Mouse (Mus musculus): ENCODE data around the gene Arid3b. TPM values are rescaled to one million over a fixed set of nuclear protein-coding genes. Genes with fewer than 3 reads are reported as not detected.

The Arid3b gene
- polyA plus RNA-seq, 1 experiment from 2014 or later, result 5.5 TPM

GRCm38 (mm10) chr9:57823397-57823796 lies 13.2 kb downstream of the Arid3b start:
- Histone ChIP-seq H3K4me2 (replicated peaks) (no peak overlapping the region), H3K9me3 (replicated peaks) (no peaks in the 10 kb centered on the region), H3K27ac (replicated peaks) (no peak overlapping the region), H3K4me1 (no peaks in the 10 kb centered on the region), H3K4me3 (replicated peaks) (no peak overlapping the region), H3K36me3 (no peaks in the 10 kb centered on the region), H3K27me3 (no peaks in the 10 kb centered on the region), H3K9ac (no peak overlapping the region)
- WGBS, result 69% methylated on average over 1 of the region's 1 CpGs
- no peak for ATAC-seq (ENCODE audit: insufficient number of reproducible peaks, low FRiP score, low TSS enrichment, low read depth)

- H3K36me3 ChIP-seq, result no peaks in the 10 kb centered on the region
- no peak overlapping the region for H3K4me3 ChIP-seq (replicated peaks)
- no peaks in the 10 kb centered on the region for H3K9me3 ChIP-seq (replicated peaks)
- H3K27me3 ChIP-seq, result no peaks in the 10 kb centered on the region
- H3K9ac ChIP-seq, result no peak overlapping the region
- peaks cover 4% of the 10 kb centered on the region; the same call in 1 of the 2 replicates for H3K4me1 ChIP-seq
- H3K4me2 ChIP-seq (replicated peaks), result no peak overlapping the region
- WGBS, result 76% methylated on average over 13 of the region's 13 CpGs
- no peak overlapping the region for H3K27ac ChIP-seq (replicated peaks)
- ATAC-seq (ENCODE audit: insufficient number of reproducible peaks, low FRiP score, low TSS enrichment, low read depth), result no peak
These were observed 13.8 kb downstream of the Arid3b start for GRCm38 (mm10) chr9:57822812-57823211.

GRCm38 (mm10) chr9:57820186-57821080 lies 16.2 kb downstream of the Arid3b start:
- H3K9ac ChIP-seq, result no peak overlapping the region
- H3K27ac ChIP-seq (replicated peaks), result no peak overlapping the region
- no peak overlapping the region for H3K4me3 ChIP-seq (replicated peaks)
- no peak overlapping the region for H3K4me2 ChIP-seq (replicated peaks)
- H3K9me3 ChIP-seq (replicated peaks), result no peaks in the 10 kb centered on the region
- 46% methylated on average over 16 of the region's 16 CpGs for WGBS
- H3K36me3 ChIP-seq, result no peaks in the 10 kb centered on the region
- H3K4me1 ChIP-seq, result peaks cover 27% of the 10 kb centered on the region
- H3K27me3 ChIP-seq, result no peaks in the 10 kb centered on the region
- ATAC-seq (ENCODE audit: insufficient number of reproducible peaks, low FRiP score, low TSS enrichment, low read depth), result no peak

- 0 out of 2 replicates have a peak, but pooled peaks have one; percentile 29 for ATAC-seq (ENCODE audit: insufficient number of reproducible peaks, low FRiP score, low TSS enrichment, low read depth)
- no peaks in the 10 kb centered on the region for H3K36me3 ChIP-seq
- H3K4me1 ChIP-seq, result peaks cover 45% of the 10 kb centered on the region
- H3K27ac ChIP-seq (replicated peaks), result no peak overlapping the region
- H3K9ac ChIP-seq, result no peak overlapping the region
- H3K9me3 ChIP-seq (replicated peaks), result no peaks in the 10 kb centered on the region
- WGBS, result 10% methylated on average over 6 of the region's 6 CpGs
- 0 out of 2 replicates have a peak overlapping the region, but pooled peaks have one; percentile 4 for H3K4me2 ChIP-seq (replicated peaks)
- no peaks in the 10 kb centered on the region for H3K27me3 ChIP-seq
- H3K4me3 ChIP-seq (replicated peaks), result no peak overlapping the region
These were observed 19.3 kb downstream of the Arid3b start for GRCm38 (mm10) chr9:57817220-57817667.

GRCm38 (mm10) chr9:57814866-57815265 lies 21.7 kb downstream of the Arid3b start:
- no peak for ATAC-seq (ENCODE audit: insufficient number of reproducible peaks, low FRiP score, low TSS enrichment, low read depth)
- no peaks in the 10 kb centered on the region for H3K9me3 ChIP-seq (replicated peaks)

GRCm38 (mm10) chr9:57814014-57814413 lies 22.6 kb downstream of the Arid3b start:
- H3K27me3 ChIP-seq, result no peaks in the 10 kb centered on the region
- H3K27ac ChIP-seq (replicated peaks), result no peak overlapping the region
- H3K9me3 ChIP-seq (replicated peaks), result no peaks in the 10 kb centered on the region
- no peak overlapping the region for H3K4me3 ChIP-seq (replicated peaks)
- H3K36me3 ChIP-seq, result 0 out of 2 replicates have a peak, but pooled peaks cover 5% of the 10 kb centered on the region
- 30% methylated on average over 1 of the region's 1 CpGs for WGBS
- no peak overlapping the region for H3K9ac ChIP-seq
- no peak overlapping the region for H3K4me2 ChIP-seq (replicated peaks)
- ATAC-seq (ENCODE audit: insufficient number of reproducible peaks, low FRiP score, low TSS enrichment, low read depth), result no peak
- H3K4me1 ChIP-seq, result peaks cover 47% of the 10 kb centered on the region

More at GRCm38 (mm10) chr9:57814866-57815265, 21.7 kb downstream of the Arid3b start:
- Histone ChIP-seq H3K4me2 (replicated peaks) (no peak overlapping the region), H3K27me3 (no peaks in the 10 kb centered on the region), H3K4me3 (replicated peaks) (no peak overlapping the region), H3K36me3 (0 out of 2 replicates have a peak, but pooled peaks cover 5% of the 10 kb centered on the region), H3K9ac (no peak overlapping the region), H3K4me1 (peaks cover 47% of the 10 kb centered on the region), H3K27ac (replicated peaks) (no peak overlapping the region)
- WGBS, result 22% methylated on average over 3 of the region's 3 CpGs

- Histone ChIP-seq H3K36me3 (0 out of 2 replicates have a peak, but pooled peaks cover 5% of the 10 kb centered on the region), H3K4me3 (replicated peaks) (no peak overlapping the region), H3K27ac (replicated peaks) (no peak overlapping the region), H3K9ac (no peak overlapping the region), H3K4me1 (peaks cover 35% of the 10 kb centered on the region), H3K9me3 (replicated peaks) (no peaks in the 10 kb centered on the region), H3K27me3 (no peaks in the 10 kb centered on the region), H3K4me2 (replicated peaks) (no peak overlapping the region)
- 41% methylated on average over 8 of the region's 8 CpGs for WGBS
- no peak for ATAC-seq (ENCODE audit: insufficient number of reproducible peaks, low FRiP score, low TSS enrichment, low read depth)
These were observed 24.5 kb downstream of the Arid3b start for GRCm38 (mm10) chr9:57811793-57812733.

- H3K27ac ChIP-seq (replicated peaks), result no peak overlapping the region
- no peaks in the 10 kb centered on the region for H3K27me3 ChIP-seq
- H3K4me2 ChIP-seq (replicated peaks), result no peak overlapping the region
- ATAC-seq (ENCODE audit: insufficient number of reproducible peaks, low FRiP score, low TSS enrichment, low read depth), result no peak
- H3K4me3 ChIP-seq (replicated peaks), result no peak overlapping the region
- H3K9ac ChIP-seq, result no peak overlapping the region
- peaks cover 22% of the 10 kb centered on the region for H3K4me1 ChIP-seq
- H3K9me3 ChIP-seq (replicated peaks), result no peaks in the 10 kb centered on the region
- WGBS, result 78% methylated on average over 3 of the region's 3 CpGs
- 0 out of 2 replicates have a peak, but pooled peaks cover 5% of the 10 kb centered on the region for H3K36me3 ChIP-seq
These were observed 25.9 kb downstream of the Arid3b start for GRCm38 (mm10) chr9:57810691-57811090.

- H3K9me3 ChIP-seq (replicated peaks), result no peaks in the 10 kb centered on the region
- 0 out of 2 replicates have a peak, but pooled peaks cover 5% of the 10 kb centered on the region for H3K36me3 ChIP-seq
- no peaks in the 10 kb centered on the region for H3K27me3 ChIP-seq
- H3K27ac ChIP-seq (replicated peaks), result no peak overlapping the region
- peaks cover 11% of the 10 kb centered on the region for H3K4me1 ChIP-seq
- no peak overlapping the region for H3K4me3 ChIP-seq (replicated peaks)
- H3K4me2 ChIP-seq (replicated peaks), result no peak overlapping the region
- no peak for ATAC-seq (ENCODE audit: insufficient number of reproducible peaks, low FRiP score, low TSS enrichment, low read depth)
- no peak overlapping the region for H3K9ac ChIP-seq
- WGBS, result 66% methylated on average over 5 of the region's 5 CpGs
These were observed 27.8 kb downstream of the Arid3b start for GRCm38 (mm10) chr9:57808771-57809310.

GRCm38 (mm10) chr9:57807174-57807651 lies 29.4 kb downstream of the Arid3b start:
- H3K9ac ChIP-seq, result no peak overlapping the region
- no peak overlapping the region for H3K4me2 ChIP-seq (replicated peaks)
- H3K27me3 ChIP-seq, result no peaks in the 10 kb centered on the region
- ATAC-seq (ENCODE audit: insufficient number of reproducible peaks, low FRiP score, low TSS enrichment, low read depth), result no peak
- no peaks in the 10 kb centered on the region for H3K9me3 ChIP-seq (replicated peaks)
- WGBS, result 76% methylated on average over 4 of the region's 4 CpGs
- H3K4me3 ChIP-seq (replicated peaks), result no peak overlapping the region
- peaks cover 5% of the 10 kb centered on the region for H3K4me1 ChIP-seq
- H3K36me3 ChIP-seq, result 0 out of 2 replicates have a peak, but pooled peaks cover 5% of the 10 kb centered on the region
- no peak overlapping the region for H3K27ac ChIP-seq (replicated peaks)

All from embryonic facial prominence, embryonic 15.5 days (tissue).